Mouse (Mus musculus) small intestine, adult 2 months (tissue): ENCODE measurements around the gene Nfe2l2.

ENCODE experiments used
- CTCF ChIP-seq: fragments of 200-500 bp; IDR thresholded peaks from 2 replicates; pipeline ENCODE4 v1.5.1; 2012; ENCODE audit warnings: low read depth, mild to moderate bottlenecking, control low read depth, inconsistent platforms, low read length, moderate library complexity, mixed read lengths; ENCODE audit not compliant: insufficient replicate concordance, insufficient read length; ENCODE audit errors: extremely low read depth
- POLR2A ChIP-seq: fragments of 200-500 bp; IDR thresholded peaks from 2 replicates; pipeline ENCODE4 v1.6.1; 2012; ENCODE audit warnings: low read depth, mild to moderate bottlenecking, control low read depth, inconsistent platforms, low read length, moderate library complexity

- TF ChIP-seq POLR2A: no peak
- TF ChIP-seq CTCF: no peak
Observed at GRCm38 (mm10) chr2:75637361-75637760, 67.1 kb downstream of the Nfe2l2 start.
